Mouse (Mus musculus): ENCODE measurements around the gene Cdk5r1. TPM values are rescaled to one million over a fixed set of nuclear protein-coding genes. Genes with fewer than 3 reads are reported as not detected.

Gene Cdk5r1
- polyA plus RNA-seq, 1 experiment from 2014 or later = 0.61 TPM

- H3K27ac ChIP-seq (ENCODE audit: low read depth, low read length) = no peak overlapping the region
- H3K36me3 ChIP-seq (ENCODE audit: control insufficient read depth, insufficient read depth) = peaks cover 26% of the 10 kb centered on the region
- no peak for ATAC-seq
- H3K4me2 ChIP-seq (replicated peaks; ENCODE audit: low read depth) = no peak overlapping the region
- H3K4me3 ChIP-seq (ENCODE audit: low read depth, low read length) = no peak overlapping the region
- 90% methylated on average over 31 of the region's 31 CpGs for WGBS
- H3K9ac ChIP-seq (ENCODE audit: low read depth, low read length) = no peak overlapping the region
- TF ChIP-seq CTCF (IDR thresholded peaks at IDR 0.05; ENCODE audit: low read depth) = no peak
- H3K4me1 ChIP-seq (replicated peaks; ENCODE audit: control insufficient read depth, insufficient read depth, low read length) = no peaks in the 10 kb centered on the region
- peaks cover 4% of the 10 kb centered on the region; the same call in 1 of the 2 replicates for H3K27me3 ChIP-seq (replicated peaks; ENCODE audit: control insufficient read depth, insufficient read depth, low read length)
- H3K9me3 ChIP-seq (ENCODE audit: control insufficient read depth) = no peaks in the 10 kb centered on the region
Measured at GRCm38 (mm10) chr11:80479906-80480866, 3.4 kb downstream of the Cdk5r1 start.

GRCm38 (mm10) chr11:80481409-80482050, 4.7 kb downstream of the Cdk5r1 start:
- WGBS = 80% methylated on average over 13 of the region's 13 CpGs
- Histone ChIP-seq H3K4me1 (replicated peaks; ENCODE audit: control insufficient read depth, insufficient read depth, low read length) (no peaks in the 10 kb centered on the region), H3K4me3 (ENCODE audit: low read depth, low read length) (no peak overlapping the region), H3K9me3 (ENCODE audit: control insufficient read depth) (no peaks in the 10 kb centered on the region), H3K9ac (ENCODE audit: low read depth, low read length) (no peak overlapping the region), H3K27me3 (replicated peaks; ENCODE audit: control insufficient read depth, insufficient read depth, low read length) (peaks cover 4% of the 10 kb centered on the region; the same call in 1 of the 2 replicates), H3K27ac (ENCODE audit: low read depth, low read length) (no peak overlapping the region), H3K4me2 (replicated peaks; ENCODE audit: low read depth) (no peak overlapping the region), H3K36me3 (ENCODE audit: control insufficient read depth, insufficient read depth) (peaks cover 30% of the 10 kb centered on the region)
- no peak for TF ChIP-seq CTCF (IDR thresholded peaks at IDR 0.05; ENCODE audit: low read depth)
- no peak for ATAC-seq

GRCm38 (mm10) chr11:80482347-80482746, 5.5 kb downstream of the Cdk5r1 start:
- ATAC-seq = no peak
- Histone ChIP-seq H3K9me3 (ENCODE audit: control insufficient read depth) (no peaks in the 10 kb centered on the region), H3K9ac (ENCODE audit: low read depth, low read length) (no peak overlapping the region), H3K4me2 (replicated peaks; ENCODE audit: low read depth) (no peak overlapping the region), H3K4me1 (replicated peaks; ENCODE audit: control insufficient read depth, insufficient read depth, low read length) (no peaks in the 10 kb centered on the region), H3K36me3 (ENCODE audit: control insufficient read depth, insufficient read depth) (peaks cover 30% of the 10 kb centered on the region), H3K4me3 (ENCODE audit: low read depth, low read length) (no peak overlapping the region), H3K27ac (ENCODE audit: low read depth, low read length) (no peak overlapping the region), H3K27me3 (replicated peaks; ENCODE audit: control insufficient read depth, insufficient read depth, low read length) (peaks cover 4% of the 10 kb centered on the region; the same call in 1 of the 2 replicates)
- TF ChIP-seq CTCF (IDR thresholded peaks at IDR 0.05; ENCODE audit: low read depth) = no peak
- 70% methylated on average over 10 of the region's 10 CpGs for WGBS

- TF ChIP-seq CTCF (IDR thresholded peaks at IDR 0.05; ENCODE audit: low read depth) = no peak
- Histone ChIP-seq H3K9me3 (ENCODE audit: control insufficient read depth) (no peaks in the 10 kb centered on the region), H3K9ac (ENCODE audit: low read depth, low read length) (no peak overlapping the region), H3K27me3 (replicated peaks; ENCODE audit: control insufficient read depth, insufficient read depth, low read length) (peaks cover 4% of the 10 kb centered on the region; the same call in 1 of the 2 replicates), H3K4me3 (ENCODE audit: low read depth, low read length) (no peak overlapping the region), H3K27ac (ENCODE audit: low read depth, low read length) (no peak overlapping the region), H3K4me2 (replicated peaks; ENCODE audit: low read depth) (no peak overlapping the region), H3K36me3 (ENCODE audit: control insufficient read depth, insufficient read depth) (peaks cover 30% of the 10 kb centered on the region), H3K4me1 (replicated peaks; ENCODE audit: control insufficient read depth, insufficient read depth, low read length) (no peaks in the 10 kb centered on the region)
- WGBS = 91% methylated on average over 7 of the region's 7 CpGs
- no peak for ATAC-seq
Measured at GRCm38 (mm10) chr11:80482921-80483320, 6.1 kb downstream of the Cdk5r1 start.

- Histone ChIP-seq H3K9ac (ENCODE audit: low read depth, low read length) (no peak overlapping the region), H3K27ac (ENCODE audit: low read depth, low read length) (no peak overlapping the region), H3K27me3 (replicated peaks; ENCODE audit: control insufficient read depth, insufficient read depth, low read length) (peaks cover 2% of the 10 kb centered on the region; the same call in 1 of the 2 replicates), H3K9me3 (ENCODE audit: control insufficient read depth) (no peaks in the 10 kb centered on the region), H3K36me3 (ENCODE audit: control insufficient read depth, insufficient read depth) (peaks cover 30% of the 10 kb centered on the region), H3K4me1 (replicated peaks; ENCODE audit: control insufficient read depth, insufficient read depth, low read length) (no peaks in the 10 kb centered on the region), H3K4me3 (ENCODE audit: low read depth, low read length) (no peak overlapping the region), H3K4me2 (replicated peaks; ENCODE audit: low read depth) (no peak overlapping the region)
- no peak for TF ChIP-seq CTCF (IDR thresholded peaks at IDR 0.05; ENCODE audit: low read depth)
- ATAC-seq = no peak
- 75% methylated on average over 6 of the region's 6 CpGs for WGBS
Measured at GRCm38 (mm10) chr11:80483536-80484067, 6.8 kb downstream of the Cdk5r1 start.

- no peak for ATAC-seq
- no peak for TF ChIP-seq CTCF (IDR thresholded peaks at IDR 0.05; ENCODE audit: low read depth)
- Histone ChIP-seq H3K4me2 (replicated peaks; ENCODE audit: low read depth) (no peak overlapping the region), H3K9me3 (ENCODE audit: control insufficient read depth) (no peaks in the 10 kb centered on the region), H3K4me3 (ENCODE audit: low read depth, low read length) (no peak overlapping the region), H3K36me3 (ENCODE audit: control insufficient read depth, insufficient read depth) (peaks cover 30% of the 10 kb centered on the region), H3K9ac (ENCODE audit: low read depth, low read length) (no peak overlapping the region), H3K4me1 (replicated peaks; ENCODE audit: control insufficient read depth, insufficient read depth, low read length) (no peaks in the 10 kb centered on the region), H3K27me3 (replicated peaks; ENCODE audit: control insufficient read depth, insufficient read depth, low read length) (no peaks in the 10 kb centered on the region), H3K27ac (ENCODE audit: low read depth, low read length) (no peak overlapping the region)
- 57% methylated on average over 12 of the region's 12 CpGs for WGBS
Measured at GRCm38 (mm10) chr11:80484191-80484791, 7.5 kb downstream of the Cdk5r1 start.

Measured in intestine, postnatal 0 days (tissue).